In genomic region chr5:43542246-43542845, GRCm38 (mm10) we compare ENCODE assay signal across 13 mouse cellular contexts. TPM values are rescaled to one million over a fixed set of nuclear protein-coding genes. Genes with fewer than 3 reads are reported as not detected.
A peak's percentile ranks its signal among the peaks of the same experiment; 100 is the strongest.
DNase-seq lines count a peak whose midpoint lies in the region; ATAC-seq lines count a peak whose summit lies in the region.
"Had no signal": no experiment of that assay in that cellular context is flagged by ENCODE, and none has a peak within 500 bp of the region (broad histone marks: within the 10 kb centered on the region; RNA-seq: fewer than 3 reads in every experiment).

No protein-coding gene starts in this region.

- H3K4me2 ChIP-seq in liver, embryonic 16.5 days (ENCODE audit: low read depth, low read length), result no peak overlapping the region
- H3K4me2 ChIP-seq: heart, embryonic 15.5 days; stomach, embryonic 15.5 days had no signal

- H3K27ac ChIP-seq in liver, embryonic 16.5 days (ENCODE audit: low read length), result no peak overlapping the region
- H3K27ac ChIP-seq: heart, embryonic 15.5 days; stomach, embryonic 15.5 days had no signal

- no peaks in the 10 kb centered on the region for H3K36me3 ChIP-seq in liver, embryonic 16.5 days (ENCODE audit: control insufficient read depth, insufficient read depth)
- H3K36me3 ChIP-seq: heart, embryonic 15.5 days; stomach, embryonic 15.5 days had no signal

- no peak overlapping the region for H3K4me3 ChIP-seq in liver, embryonic 16.5 days (ENCODE audit: low read depth, low read length)
- H3K4me3 ChIP-seq: heart, embryonic 15.5 days; stomach, embryonic 15.5 days had no signal

- H3K27me3 ChIP-seq in liver, embryonic 16.5 days (ENCODE audit: control insufficient read depth, insufficient read depth, low read depth, low read length), result no peaks in the 10 kb centered on the region
- H3K27me3 ChIP-seq: heart, embryonic 15.5 days; stomach, embryonic 15.5 days had no signal

- 0 out of 2 replicates have a peak, but pooled peaks have one; percentile 39 for ATAC-seq in liver, embryonic 16.5 days (ENCODE audit: low read depth)

- no peaks in the 10 kb centered on the region for H3K9me3 ChIP-seq in liver, embryonic 16.5 days (replicated peaks; ENCODE audit: control insufficient read depth, low read length)
- H3K9me3 ChIP-seq: heart, embryonic 15.5 days; stomach, embryonic 15.5 days had no signal

- 41% methylated on average over 7 of the region's 7 CpGs for WGBS in liver, embryonic 16.5 days (ENCODE audit: insufficient replicate concordance)

- H3K9ac ChIP-seq in liver, embryonic 16.5 days (ENCODE audit: low read depth, low read length), result no peak overlapping the region
- H3K9ac ChIP-seq: heart, embryonic 15.5 days; stomach, embryonic 15.5 days had no signal

- DNase-seq in brain, adult 2 months (ENCODE audit: low read depth, low spot score), result peak; percentile 61
- peak; percentile 5 to 12 for DNase-seq in frontal cortex, postnatal 25 days (ENCODE audit: low spot score in 2 of 2)
- DNase-seq in left cerebral cortex, adult 8-10 months (ENCODE audit: low spot score in 2 of 2), result peak; percentile 7 to 37
- no peak for DNase-seq in heart, adult 8-10 months (ENCODE audit: low spot score)
- DNase-seq in embryo, embryonic 11 days, result no peak
- DNase-seq in kidney, adult 18-20 months, result no peak
- DNase-seq in cerebellum, adult 11 months, result no peak
- DNase-seq: kidney, postnatal 10 days; lung, adult 2 months had no signal

- no peaks in the 10 kb centered on the region for H3K4me1 ChIP-seq in liver, embryonic 16.5 days (ENCODE audit: control insufficient read depth, low read depth, low read length)
- H3K4me1 ChIP-seq: heart, embryonic 15.5 days; stomach, embryonic 15.5 days had no signal

RNA-seq across cellular contexts. Expression of gene C1qtnf7, which starts 27.0 kb away (rescaled TPM):
- 1 to 10 TPM in 2 of 4 experiments, under 1 TPM in 2; 0.73 to 1.7 (median 1.1) TPM for total RNA-seq in left cerebral cortex, adult 8-10 months (2022)
- 0.70 and 1.2 TPM in 2 replicates for polyA plus RNA-seq in liver, embryonic 16.5 days (2015; fragmentation: Nextera tagmentation; extraction: Ambion mirVana)
- total RNA-seq in heart, adult 8-10 months (2022), result 1 to 10 TPM; 5.7 to 8.5 (median 6.1) TPM
- total RNA-seq: common myeloid progenitor, adult 5-6 weeks had no signal

Comparison
In these comparisons a context has a peak if more than half of its experiments do, and no peak if none do; other contexts are left out.
1. DNase-seq: peak in brain, adult 2 months (single experiment), frontal cortex, postnatal 25 days (2 of 2) and left cerebral cortex, adult 8-10 months (2 of 2); none in heart, adult 8-10 months (single experiment), embryo, embryonic 11 days (single experiment), kidney, adult 18-20 months (single experiment) and cerebellum, adult 11 months (single experiment).